Mouse (Mus musculus) megakaryocyte, embryonic 14.5 days (primary cell): Measurements from ENCODE around the gene Myb.

Experiments used
- FLI1 ChIP-seq: IDR thresholded peaks from 2 replicates; pipeline ENCODE4 v1.6.1; 2012; ENCODE audit warnings: low read length, inconsistent platforms, mixed read lengths
- GATA1 ChIP-seq: IDR thresholded peaks from 3 replicates; pipeline ENCODE4 v1.6.1; 2012; ENCODE audit warnings: mixed read lengths, low read length, inconsistent platforms, borderline replicate concordance

DNA sequence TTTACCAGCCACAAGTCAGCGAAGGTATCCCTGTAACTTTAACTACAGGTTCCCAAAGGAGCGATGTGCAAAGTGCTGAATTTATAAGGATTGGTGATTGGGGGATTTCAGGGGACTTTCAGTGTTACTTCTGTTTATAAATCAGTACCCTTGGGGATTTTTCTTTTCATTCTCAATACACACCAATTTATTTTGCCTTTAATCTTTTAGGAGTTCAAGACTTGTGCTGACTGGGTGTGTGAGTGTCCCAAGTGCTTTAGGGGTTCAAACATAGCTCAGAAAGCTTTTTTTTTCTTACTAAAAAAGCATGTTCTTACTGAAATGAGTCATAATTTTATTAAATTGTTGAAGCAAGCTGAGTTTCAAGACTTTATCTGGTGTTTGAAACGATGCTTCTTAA is 1.3 kb upstream of the Myb start:
- no peak for TF ChIP-seq GATA1
- TF ChIP-seq FLI1 = no peak
